Mouse (Mus musculus) frontal cortex, adult 2 months (tissue): Measurements from ENCODE around the gene Lrrc40. TPM values are rescaled to one million over a fixed set of nuclear protein-coding genes. Genes with fewer than 3 reads are reported as not detected.
A peak's percentile ranks its signal among the peaks of the same experiment; 100 is the strongest.
"Not testable (repeated sequence)": the region's sequence is repeated elsewhere in the genome, so short reads cannot be mapped to it uniquely, and the experiment has no call there.

Experiments used
- DNase-seq, 2 experiments: peaks; one replicate each; pipeline ENCODE4 v3.0.0; 2022; ENCODE audit warnings: low spot score in 1 of 2; ENCODE audit errors: extremely low spot score in 1 of 2
- polyA plus RNA-seq: library from polyadenylated mRNA; depleted of rRNA; stranded (reverse); fragments of >200 nt; gene quantifications from 2 replicates; pipeline ENCODE4 v1.2.3, GENCODE M21; 2012; rRNA removed

Gene Lrrc40
- polyA plus RNA-seq, 1 experiment: 22.2 TPM

DNA sequence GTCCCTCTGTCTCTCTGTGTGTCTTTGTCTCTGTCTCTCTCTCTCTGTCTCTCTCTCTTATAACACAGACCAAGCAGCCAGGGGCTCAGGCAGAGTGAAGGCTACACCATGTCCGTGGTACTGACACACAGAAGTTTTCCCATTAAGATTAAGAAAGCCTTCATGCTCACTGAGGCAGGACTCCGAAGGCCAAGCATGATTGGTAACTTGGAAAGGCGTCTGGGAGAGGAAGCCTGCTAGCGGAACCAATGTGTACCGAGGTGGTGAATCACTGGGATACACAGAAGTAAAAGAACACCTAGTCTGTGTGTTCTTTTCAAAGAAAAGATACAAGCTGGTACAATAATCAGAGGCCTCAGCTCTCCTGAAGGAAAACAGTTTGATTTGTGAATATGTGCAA, 41.4 kb downstream of the Lrrc40 start:
- DNase-seq: no peak

DNA sequence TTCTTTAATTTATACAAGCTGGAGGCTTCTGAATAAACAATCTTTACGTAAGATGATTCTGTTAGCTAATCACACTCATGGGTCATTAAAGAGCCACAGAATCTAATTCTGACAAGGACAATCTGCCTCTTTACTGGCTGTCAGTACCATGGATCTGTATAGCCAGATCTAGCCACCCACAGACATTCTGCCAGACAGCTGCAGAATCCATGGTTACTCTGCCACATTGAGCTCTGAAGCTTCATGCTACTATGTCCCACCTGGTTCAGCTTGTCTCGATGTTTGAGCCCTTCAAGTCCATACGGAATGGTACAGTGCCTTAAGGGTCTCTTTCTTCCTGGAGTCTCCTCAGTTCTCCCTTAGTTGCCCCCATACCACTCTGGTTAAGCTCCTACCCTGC, 55.1 kb downstream of the Lrrc40 start:
- DNase-seq: peak in 1 of 2 experiments; percentile 47

DNA sequence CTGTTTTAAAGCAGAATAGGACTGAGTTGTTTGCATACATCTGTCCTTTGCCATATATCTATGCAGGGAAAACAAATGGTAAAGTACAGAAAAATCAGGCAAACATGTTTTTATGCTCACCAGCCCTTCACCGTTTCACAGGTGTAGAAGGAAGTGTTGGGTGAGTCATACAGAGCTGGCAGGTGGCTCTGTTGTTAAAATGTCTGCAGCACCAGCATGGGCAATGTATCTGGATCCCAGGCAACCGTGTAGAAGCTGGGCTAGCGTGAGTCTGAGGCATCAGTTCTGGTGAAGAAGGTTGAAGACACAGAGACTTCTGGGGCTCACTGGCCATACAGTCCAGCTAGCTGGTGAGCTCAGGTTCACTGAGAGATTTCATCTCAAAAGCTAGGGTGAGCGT, 57.5 kb downstream of the Lrrc40 start:
- no peak for DNase-seq

DNA sequence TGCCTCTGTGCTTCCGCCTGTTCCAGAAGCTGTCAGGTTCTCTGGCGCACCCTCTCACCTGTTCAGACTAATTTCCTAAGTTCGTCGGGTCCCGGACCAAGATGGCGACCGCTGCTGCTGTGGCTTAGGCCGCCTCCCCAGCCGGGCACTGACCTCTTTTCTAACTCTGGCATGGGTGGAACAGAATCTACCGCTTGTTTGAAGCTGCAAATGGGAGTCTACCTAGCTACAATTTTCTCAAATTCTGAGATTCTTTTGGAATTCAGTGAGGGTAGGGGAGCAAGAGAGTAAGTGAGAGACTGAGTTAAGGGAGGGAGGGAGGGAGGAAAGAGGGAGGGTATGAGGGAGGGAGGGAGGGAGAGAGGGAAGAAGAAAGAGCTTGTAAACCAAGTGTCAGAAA, 65.6 kb downstream of the Lrrc40 start:
- not testable (repeated sequence) for DNase-seq

DNA sequence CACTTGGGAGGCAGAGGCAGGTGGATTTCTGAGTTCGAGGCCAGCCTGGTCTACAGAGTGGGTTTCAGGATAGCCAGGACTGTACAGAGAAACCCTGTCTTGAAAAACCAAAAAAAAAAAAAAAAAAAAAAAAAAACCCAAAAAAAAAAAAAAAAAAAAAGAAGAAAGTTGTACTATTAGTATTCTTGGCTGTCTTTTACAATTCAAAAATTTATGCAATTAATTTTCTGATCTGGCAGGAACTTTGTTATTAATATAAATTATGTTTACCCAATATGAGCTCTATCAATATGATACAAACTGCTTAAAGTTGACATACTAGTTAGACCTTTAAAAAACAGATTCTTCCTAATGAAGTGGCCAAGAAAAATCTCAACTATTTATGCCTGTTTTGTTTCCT, 66.1 kb downstream of the Lrrc40 start:
- DNase-seq: not testable (repeated sequence)

DNA sequence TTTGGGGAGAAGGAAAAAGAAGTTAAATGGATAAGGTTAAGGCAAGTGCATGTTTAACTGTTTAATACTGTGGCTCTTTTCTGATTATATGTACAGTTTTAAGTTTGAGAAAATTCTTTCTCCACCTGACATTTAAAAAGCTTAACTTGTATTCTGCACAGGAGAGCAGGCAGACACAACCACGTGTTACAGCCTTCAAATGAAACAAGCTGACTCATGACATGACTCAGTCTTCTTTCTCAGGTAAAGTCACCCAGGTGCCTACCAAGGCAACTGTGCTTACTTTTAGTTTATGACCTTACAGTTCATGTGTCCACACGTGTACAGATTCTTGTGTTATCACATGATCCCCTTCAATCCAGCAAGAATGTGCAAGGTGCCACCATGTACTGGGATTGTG, 67.0 kb downstream of the Lrrc40 start:
- DNase-seq: no peak

DNA sequence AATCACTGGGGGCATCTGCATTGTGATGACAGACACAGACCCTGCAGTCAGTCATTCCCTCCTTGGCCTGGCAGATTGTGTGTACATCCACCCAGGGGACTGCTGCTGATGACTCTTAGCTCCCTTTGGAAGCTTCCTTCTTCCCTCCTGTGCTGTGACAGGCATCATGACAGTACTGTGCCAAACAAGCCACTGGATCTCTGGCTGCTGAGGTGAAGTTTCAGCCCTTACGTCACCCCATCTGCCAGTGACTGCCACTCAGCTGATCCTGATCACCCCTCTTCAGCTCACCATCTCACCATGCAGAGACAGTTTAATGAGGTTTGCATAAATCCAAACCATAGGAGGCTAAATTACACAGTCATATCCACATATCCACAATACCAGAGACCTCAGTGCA, 68.8 kb downstream of the Lrrc40 start:
- DNase-seq: no peak

Other genes starting within 250 kb of the Lrrc40 start
- gene Cth, start 111.6 kb upstream of the Lrrc40 start, polyA plus RNA-seq: 4.9 and 5.2 TPM in 2 replicates
- gene Ankrd13c, start 89.4 kb upstream of the Lrrc40 start, polyA plus RNA-seq: 51.2 and 52.8 TPM in 2 replicates
- 543 and 558 TPM in 2 replicates for gene Srsf11, start within 50 bp of the Lrrc40 start, polyA plus RNA-seq